Mouse (Mus musculus) erythroid progenitor cell, adult 5-6 weeks (primary cell): Measurements from ENCODE around the gene Sec14l4. TPM values are rescaled to one million over a fixed set of nuclear protein-coding genes. Genes with fewer than 3 reads are reported as not detected.
"Not testable (repeated sequence)": the region's sequence is repeated elsewhere in the genome, so short reads cannot be mapped to it uniquely, and the experiment has no call there.

ENCODE experiments used
- ATAC-seq: replicated peaks from 2 replicates; pipeline ENCODE4 v1.8.0; 2016; ENCODE audit warnings: moderate number of reproducible peaks, mild to moderate bottlenecking, moderate TSS enrichment, inconsistent platforms; ENCODE audit not compliant: poor library complexity, low FRiP score, severe bottlenecking
- total RNA-seq, 2 experiments: library from RNA; stranded (forward) in 1 of 2; stranded (reverse) in 1 of 2; fragments of 150-400 nt in 1 of 2; fragments of 186-747, 209-891 nt in 1 of 2; gene quantifications; 2 replicates each; pipeline versions ENCODE4 v1.2.3 to v1.2.4; 2015 to 2017; ENCODE audit warnings: low replicate concordance in 2 of 2

The Sec14l4 gene
- total RNA-seq (2015; ENCODE audit: low replicate concordance), result not detected in 2 replicates
- not detected in 2 replicates for total RNA-seq (2017; ENCODE audit: low replicate concordance)

- ATAC-seq, result no peak
These were observed at the start of gene Sec14l4 for GRCm38 (mm10) chr11:4031126-4031941. Gene Sec14l4 (plus strand): TSS chr11:4031462.

- no peak for ATAC-seq
These were observed 49.7 kb upstream of the Sec14l4 start for GRCm38 (mm10) chr11:3981536-3981935.

- no peak for ATAC-seq
These were observed 48.7 kb upstream of the Sec14l4 start for GRCm38 (mm10) chr11:3982275-3983209.

- ATAC-seq, result no peak
These were observed 47.9 kb upstream of the Sec14l4 start, which contains the start of gene Gal3st1 for GRCm38 (mm10) chr11:3983291-3983862. Gene Gal3st1 (plus strand): TSS chr11:3983636.

- ATAC-seq, result no peak
These were observed 47.2 kb upstream of the Sec14l4 start for GRCm38 (mm10) chr11:3983863-3984745.

GRCm38 (mm10) chr11:3989748-3990147, 41.5 kb upstream of the Sec14l4 start:
- no peak for ATAC-seq

GRCm38 (mm10) chr11:3993132-3993531, 38.1 kb upstream of the Sec14l4 start:
- no peak for ATAC-seq

- no peak for ATAC-seq
These were observed 37.3 kb upstream of the Sec14l4 start for GRCm38 (mm10) chr11:3993914-3994313.

- ATAC-seq, result no peak
These were observed 35.8 kb upstream of the Sec14l4 start for GRCm38 (mm10) chr11:3995511-3995910.

GRCm38 (mm10) chr11:3996840-3997239, 34.4 kb upstream of the Sec14l4 start:
- no peak for ATAC-seq

- ATAC-seq, result no peak
These were observed 33.1 kb upstream of the Sec14l4 start for GRCm38 (mm10) chr11:3997978-3998720.

- ATAC-seq, result no peak
These were observed 31.7 kb upstream of the Sec14l4 start for GRCm38 (mm10) chr11:3999547-3999946.

GRCm38 (mm10) chr11:4001603-4002002, 29.7 kb upstream of the Sec14l4 start:
- peak; percentile 65; the same call in 1 of the 2 replicates for ATAC-seq

GRCm38 (mm10) chr11:4005220-4005805, 25.9 kb upstream of the Sec14l4 start:
- no peak for ATAC-seq

GRCm38 (mm10) chr11:4006462-4006861, 24.8 kb upstream of the Sec14l4 start:
- no peak for ATAC-seq

GRCm38 (mm10) chr11:4012616-4013015, 18.6 kb upstream of the Sec14l4 start:
- no peak for ATAC-seq

GRCm38 (mm10) chr11:4015796-4016195, 15.5 kb upstream of the Sec14l4 start:
- ATAC-seq, result not testable (repeated sequence)

GRCm38 (mm10) chr11:4022111-4022510, 9.2 kb upstream of the Sec14l4 start:
- ATAC-seq, result not testable (repeated sequence)
